Mouse (Mus musculus) WW6 (cell line): Measurements from ENCODE around the gene Gm12184.
"Not testable (repeated sequence)": the region's sequence is repeated elsewhere in the genome, so short reads cannot be mapped to it uniquely, and the experiment has no call there.

Experiments
- DNase-seq: peaks from one replicate; pipeline ENCODE4 v3.0.0-alpha.2; 2013; ENCODE audit warnings: low read depth, low spot score

Gm12184 gene

DNA sequence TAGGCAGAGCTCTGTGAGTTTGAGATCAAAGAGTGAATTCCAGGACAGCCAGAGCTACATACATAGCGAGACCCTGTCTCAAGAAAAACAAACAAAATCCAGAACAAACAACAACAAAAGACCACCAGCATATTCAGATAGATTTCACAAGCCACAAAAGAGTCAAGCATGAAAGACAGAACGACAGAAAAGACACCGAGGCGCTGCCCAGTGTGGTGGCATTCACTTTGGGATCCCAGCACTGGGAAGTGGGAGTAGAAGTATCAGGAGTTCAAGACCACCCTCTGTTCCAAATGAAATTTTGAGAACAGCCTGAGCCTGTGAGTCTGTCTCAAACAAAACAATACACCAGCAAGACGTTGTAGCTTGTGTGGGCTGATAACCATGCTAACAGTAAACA, 20.4 kb upstream of the Gm12184 start:
- no peak for DNase-seq

DNA sequence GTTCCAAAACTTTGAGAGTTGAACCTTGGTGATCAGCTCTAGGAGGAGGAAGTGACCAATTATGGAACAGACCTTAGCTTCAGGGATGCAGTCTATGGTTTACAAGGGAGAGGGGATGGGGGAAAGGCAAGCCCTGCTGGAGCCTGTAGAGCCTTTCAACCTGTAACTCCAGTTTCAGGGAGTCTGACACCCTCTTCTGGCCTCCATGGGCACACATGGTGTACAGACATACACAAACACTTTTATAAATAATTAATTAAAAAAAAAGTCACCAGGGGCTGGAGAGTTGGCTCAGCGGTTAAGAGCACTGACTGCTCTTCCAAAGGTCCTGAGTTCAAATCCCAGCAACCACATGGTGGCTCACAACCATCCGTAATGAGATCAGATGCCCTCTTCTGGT, 19.9 kb upstream of the Gm12184 start:
- DNase-seq = not testable (repeated sequence)

GRCm38 (mm10) chr11:48845244-48845815, 18.9 kb upstream of the Gm12184 start:
- DNase-seq = no peak

DNA sequence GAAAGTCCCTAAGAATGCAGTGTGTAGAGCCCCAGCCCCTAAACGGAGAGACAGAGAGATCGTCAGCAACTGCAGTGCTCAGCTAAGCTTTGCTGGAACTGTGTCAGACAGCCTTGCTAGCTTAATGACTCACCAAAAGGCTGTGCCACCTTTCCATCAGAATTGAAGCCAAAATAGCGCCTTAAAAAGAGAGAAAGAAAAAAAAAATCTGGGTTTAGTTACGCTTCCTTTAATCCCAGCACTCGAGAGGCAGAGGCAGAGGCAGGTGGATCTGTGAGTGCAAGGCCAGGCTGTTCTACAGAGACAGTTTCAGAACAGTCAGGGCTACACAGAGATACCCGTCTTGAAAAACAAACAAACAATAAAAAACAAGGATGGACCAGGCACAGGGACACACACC, 17.9 kb upstream of the Gm12184 start:
- no peak for DNase-seq

DNA sequence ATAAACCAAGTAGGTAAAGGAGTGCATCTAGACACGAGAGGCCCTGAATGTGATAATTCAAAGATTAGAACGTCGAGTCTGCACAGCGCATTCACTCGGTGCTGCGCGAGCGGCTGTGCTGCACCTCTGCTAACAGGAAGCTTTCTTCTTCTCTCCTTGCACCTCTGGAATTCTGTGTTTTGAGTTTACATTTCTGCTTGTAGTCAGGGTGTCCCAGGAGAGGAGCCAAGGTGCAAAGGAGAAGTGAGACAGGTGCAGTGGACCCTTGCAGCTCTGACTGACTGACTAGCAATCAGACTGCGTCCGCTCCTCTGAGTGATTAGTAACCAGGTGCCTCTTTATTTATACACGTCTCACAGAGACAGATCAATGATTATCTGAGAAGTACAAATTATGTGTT, 16.7 kb upstream of the Gm12184 start:
- no peak for DNase-seq

DNA sequence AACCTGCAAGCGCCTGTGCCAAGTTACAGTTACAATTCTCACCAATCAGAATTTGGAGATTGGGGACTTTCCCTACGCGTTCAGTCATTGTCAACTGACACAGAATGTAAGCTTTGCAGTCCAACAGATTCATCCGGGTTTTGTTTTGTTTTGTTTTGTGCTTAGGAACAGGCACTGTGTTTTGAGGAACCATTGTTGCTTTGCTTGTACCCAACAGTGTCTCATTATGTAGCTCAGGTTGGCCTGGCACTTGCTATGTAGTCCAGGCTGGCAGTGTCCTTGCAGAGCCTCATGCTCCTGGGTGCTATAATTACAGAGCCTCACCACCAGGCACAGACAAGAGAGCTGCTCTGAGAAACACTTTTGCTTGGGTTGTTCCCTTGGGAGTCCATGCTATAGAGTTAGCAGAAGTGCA, 15.9 kb upstream of the Gm12184 start:
- DNase-seq = no peak

DNA sequence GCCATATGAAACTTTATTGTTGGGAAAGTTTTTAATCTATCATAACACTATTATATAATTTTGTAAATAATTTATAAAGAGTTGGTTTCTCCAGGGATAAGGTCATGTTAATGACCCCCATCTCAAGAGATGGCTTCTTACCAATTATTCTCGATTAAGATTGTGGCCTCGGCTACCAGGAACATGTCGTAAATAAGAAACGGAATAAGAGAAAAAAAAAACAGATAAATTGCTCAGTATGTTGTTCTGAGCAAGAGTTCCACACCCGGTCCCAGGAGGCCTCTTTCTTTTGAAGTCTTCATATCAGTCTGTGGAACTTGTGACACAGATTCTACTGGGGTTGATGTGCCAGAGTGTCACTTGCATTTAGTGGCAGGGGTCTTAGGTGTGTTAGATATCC, 14.8 kb upstream of the Gm12184 start:
- no peak for DNase-seq

DNA sequence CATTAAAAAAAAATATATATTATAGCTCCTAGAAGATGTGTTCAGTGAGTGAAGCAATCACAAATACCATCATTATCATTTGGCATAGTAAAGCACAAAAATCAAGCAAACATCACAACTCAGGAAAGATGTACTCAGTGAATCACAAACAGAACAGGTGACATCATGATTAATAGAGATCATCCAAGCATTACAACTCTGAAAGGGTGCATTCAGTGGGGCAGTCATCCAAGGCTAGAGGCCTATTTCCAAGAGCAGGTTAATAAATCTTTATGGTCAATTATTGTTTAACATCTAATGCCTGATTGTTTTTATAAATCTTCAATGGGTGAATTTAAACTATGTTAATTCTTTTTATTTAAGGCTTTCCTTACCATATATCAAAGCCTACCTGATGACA, 14.3 kb upstream of the Gm12184 start:
- DNase-seq = no peak

DNA sequence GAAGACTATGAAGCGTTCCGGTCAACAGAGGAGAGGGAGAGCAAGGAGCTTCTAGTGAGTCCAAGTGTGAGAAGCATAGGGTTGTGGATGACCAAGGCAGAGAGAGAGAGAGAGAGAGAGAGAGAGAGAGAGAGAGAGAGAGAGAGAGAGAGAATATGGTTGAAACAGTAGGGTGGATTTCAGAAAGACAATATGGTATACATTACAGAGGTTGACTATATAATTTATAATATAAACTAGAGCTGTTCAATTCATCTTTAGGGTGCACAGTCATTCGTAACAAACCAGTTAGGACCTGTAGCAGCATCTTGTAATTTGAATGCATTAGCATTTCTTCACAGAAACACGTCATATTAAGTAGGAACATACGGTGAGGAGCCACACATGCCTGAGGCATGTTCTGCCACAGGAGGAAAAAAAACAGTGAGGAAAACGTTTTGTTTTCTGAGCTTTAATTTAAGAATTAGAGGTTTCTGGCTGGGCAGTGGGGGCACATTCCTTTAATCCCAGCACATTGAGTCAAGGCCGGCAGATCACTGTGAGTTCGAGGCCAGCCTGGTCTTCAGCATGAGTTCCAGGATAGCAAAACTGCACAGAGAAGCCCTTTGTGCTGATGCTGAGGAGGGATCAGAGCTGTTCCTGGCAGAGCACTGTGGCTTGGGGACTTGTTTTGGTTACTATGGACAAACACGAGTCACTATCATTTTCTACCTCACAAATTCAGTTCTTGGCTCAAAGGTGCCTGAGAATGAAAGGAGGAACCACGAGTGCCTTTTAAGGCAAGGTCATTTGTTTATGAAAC, 12.6 kb upstream of the Gm12184 start:
- DNase-seq = no peak

GRCm38 (mm10) chr11:48838181-48838797, 11.8 kb upstream of the Gm12184 start:
- no peak for DNase-seq

DNA sequence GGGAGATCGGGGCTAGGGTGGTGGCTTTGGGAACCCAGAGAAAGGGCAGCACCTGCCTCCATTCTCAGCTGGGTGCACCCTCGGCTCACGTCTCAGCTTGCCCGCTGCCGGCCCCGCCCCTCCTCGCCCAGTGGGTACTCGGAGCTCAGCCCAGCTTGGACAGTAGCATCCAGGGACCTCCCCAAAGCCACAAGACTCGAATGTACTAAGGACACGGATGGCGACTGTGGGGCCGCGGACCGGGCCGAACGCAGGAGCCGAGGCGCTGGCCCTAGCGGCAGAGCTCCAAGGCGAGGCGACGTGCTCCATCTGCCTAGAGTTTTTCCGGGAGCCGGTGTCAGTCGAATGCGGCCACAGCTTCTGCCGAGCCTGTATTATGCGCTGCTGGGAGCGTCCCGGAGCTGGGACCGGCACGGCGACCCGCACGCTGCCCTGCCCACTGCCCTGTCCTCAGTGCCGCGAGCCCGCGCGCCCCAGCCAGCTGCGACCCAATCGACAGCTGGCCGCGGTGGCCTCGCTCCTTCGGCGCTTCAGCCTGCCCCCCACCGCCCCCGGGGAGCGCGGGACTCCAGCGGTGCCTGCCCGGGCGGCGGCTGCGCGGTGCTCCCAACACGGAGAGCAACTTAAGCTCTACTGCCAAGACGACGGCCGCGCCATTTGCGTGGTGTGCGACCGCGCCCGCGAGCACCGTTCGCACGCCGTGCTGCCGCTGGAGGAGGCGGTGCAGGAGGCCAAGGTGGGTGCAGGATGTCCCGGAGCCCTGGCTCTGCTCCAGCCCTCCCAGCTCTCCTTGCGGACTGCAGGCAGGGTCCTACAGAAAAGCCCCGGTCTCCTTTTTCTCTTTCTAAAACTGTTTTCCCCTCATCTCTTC, 11.1 kb upstream of the Gm12184 start:
- no peak for DNase-seq

- DNase-seq = no peak
Measured at GRCm38 (mm10) chr11:48836990-48837309, 10.5 kb upstream of the Gm12184 start.

DNA sequence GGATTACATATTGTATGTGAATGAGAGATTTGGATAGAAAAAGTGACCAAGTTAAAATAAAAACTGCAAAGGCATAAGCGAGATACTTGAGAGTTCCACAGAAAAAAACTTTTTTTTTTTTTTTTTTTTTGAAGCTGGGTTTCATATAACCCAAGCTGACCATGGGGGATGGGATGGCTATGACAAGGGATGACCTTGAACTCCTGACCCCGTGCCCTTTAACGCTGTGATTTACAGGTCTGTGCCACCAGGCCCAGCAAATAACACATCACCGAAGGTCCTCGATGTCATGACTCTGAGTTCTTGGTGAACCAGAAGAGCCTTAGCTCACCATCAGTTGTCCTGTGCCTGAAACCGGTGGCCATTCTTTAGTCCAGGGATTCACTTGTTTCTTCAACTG, 9.5 kb upstream of the Gm12184 start:
- DNase-seq = no peak

DNA sequence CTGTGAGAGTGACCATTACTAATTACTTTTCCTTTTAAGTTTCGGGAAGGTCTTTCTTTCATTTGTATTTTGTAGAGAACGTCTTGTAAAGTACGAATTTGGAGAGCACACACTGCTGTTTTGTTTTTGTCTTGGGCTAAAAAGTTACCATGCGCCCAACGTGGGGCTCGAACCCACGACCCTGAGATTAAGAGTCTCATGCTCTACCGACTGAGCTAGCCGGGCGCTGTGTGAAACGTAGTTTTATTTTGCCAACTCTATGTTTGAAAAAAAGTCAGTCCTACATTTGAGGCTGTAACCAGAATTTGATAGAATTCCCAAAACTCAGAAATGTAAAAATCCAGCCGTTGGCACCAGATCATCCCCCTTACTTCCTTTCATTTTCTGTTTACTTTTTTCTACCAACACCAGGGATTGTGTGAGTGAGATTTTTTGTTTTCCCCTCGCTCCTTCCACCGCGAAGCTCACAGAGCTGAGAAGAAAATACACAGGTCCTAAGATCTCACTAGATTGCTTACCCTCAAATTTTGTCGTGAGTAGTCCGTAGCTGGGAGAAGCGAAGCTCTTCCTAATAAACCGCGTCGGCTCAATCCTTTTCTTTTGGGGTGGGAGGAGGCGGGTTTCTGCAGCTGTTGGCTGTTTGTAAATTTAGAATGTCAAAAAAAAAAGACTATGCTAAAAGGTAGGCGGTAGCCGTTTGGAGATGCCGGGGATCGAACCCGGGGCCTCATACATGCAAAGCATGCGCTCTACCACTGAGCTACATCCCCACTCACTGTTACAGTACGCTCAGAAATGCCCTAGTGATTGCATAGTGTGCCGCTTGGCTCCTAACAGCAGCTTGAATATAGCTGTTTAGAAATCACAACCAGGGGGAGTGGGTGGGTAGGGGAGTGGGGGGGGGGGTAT, 7.5 kb upstream of the Gm12184 start:
- no peak for DNase-seq

DNA sequence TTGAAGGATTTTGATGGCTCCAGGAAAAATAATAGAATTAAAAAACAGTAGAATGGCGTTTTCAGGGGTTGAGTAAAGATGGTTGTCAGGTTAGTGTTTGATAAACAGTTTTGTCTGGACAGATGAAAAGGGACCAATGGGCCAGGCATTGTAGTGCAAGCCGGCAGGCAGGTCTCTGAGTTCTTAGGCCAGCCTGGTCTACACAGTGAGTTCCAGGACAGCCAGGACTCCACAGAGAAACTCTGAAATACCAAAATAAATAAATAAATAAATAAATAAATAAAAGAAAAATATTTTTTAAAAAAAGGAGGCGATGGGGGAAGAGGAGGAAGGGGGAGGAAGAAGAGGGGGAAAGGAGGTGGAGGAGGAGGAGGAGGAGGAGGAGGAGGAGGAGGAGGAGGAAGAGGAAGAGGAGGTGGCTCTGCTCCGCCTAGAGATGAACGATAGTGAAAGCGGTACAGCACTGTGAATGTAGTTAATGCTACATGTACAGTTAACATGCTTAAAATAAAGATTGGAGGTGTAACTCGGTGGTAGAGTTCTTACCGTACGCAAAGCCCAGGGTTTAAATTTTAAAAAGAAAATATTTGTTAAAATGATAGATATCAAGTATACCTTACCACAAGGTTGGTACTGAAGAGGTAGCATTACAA, 6.7 kb upstream of the Gm12184 start:
- DNase-seq = no peak

- no peak for DNase-seq
Measured at GRCm38 (mm10) chr11:48831273-48831672, 4.8 kb upstream of the Gm12184 start.

DNA sequence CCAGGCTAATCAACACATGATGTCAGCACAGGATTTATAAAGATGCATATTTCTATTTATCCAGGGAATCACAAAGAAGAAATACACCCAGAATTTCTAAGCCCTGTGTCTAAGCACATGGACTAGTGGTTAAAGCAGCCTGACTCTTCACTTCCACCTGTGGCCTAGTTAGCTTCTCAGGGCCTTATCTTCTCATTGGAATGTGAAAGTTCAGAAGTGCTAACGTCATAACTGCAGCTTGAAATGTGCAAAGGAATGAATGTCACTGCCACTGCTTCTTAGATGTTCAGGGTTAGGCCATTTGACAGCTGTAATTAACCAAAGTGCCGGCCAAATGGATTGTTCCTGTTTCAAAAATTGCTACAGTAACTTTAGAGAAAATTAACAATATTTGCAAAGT, 3.8 kb upstream of the Gm12184 start:
- no peak for DNase-seq

DNA sequence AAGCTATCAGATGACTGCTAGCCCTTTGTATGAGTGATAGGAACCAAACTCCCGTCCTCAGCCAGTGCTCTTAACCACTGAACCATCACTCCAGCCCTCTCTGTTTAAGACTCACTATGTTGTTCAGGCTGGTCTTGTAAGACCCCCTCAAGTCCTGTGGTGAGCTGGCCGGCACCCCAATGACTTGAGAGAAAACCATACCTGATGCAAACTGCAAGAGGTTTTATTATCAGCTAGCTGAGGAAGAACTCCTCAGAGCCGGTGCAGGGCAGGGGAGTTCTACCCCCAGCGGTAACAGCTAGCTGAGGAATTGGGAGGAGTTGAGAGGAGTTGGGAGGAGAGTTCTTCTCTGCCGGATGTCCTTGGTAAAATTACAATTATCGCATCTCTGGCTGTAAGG, 1.5 kb upstream of the Gm12184 start:
- no peak for DNase-seq

DNA sequence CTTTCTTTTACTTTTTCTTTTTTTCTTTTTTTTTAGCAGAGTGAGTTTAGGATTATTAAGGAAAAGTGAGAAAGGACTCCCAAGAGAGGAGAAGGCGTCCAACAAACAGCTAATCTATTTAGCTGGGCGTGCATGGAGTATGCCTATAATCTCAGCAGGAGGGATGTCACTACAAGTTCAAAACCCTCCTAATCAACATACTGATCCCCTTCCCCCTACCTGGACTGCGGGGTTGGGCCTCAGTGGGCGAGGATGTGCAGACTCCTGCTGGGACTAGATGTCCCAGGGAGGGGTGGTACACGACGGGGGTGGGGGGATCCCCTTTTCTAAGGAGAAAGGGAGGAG, 269 bp upstream of the Gm12184 start:
- no peak for DNase-seq

DNA sequence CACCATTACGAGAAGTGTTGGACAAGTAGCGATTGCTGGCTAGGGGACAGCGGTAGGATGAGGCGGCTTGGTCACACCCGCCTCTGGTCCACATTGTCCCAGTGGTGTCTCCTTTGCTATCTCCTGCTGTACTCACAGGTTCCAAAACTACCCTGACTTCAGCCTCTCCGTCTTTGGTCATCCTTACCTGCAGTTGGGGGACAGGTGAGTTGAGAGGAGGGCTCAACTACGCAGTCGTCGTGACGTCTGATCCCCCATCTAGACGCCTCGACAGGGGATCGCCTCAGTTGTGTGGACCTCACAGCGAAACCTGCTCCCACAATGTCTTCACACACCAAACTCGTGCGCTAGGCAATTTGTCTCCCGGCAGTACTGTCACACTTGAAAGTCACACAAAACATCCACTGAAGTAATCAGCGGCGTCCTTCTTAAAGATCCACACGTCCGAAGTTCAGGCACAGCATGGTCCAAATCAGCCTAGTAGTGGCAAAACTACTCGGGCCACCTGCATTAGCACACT, 2.1 kb downstream of the Gm12184 start:
- no peak for DNase-seq

GRCm38 (mm10) chr11:48823536-48823972, 2.9 kb downstream of the Gm12184 start:
- no peak for DNase-seq
